Mouse (Mus musculus): ENCODE results near the gene Capn11.
A peak's percentile ranks its signal among the peaks of the same experiment; 100 is the strongest.

Capn11 gene

GRCm38 (mm10) chr17:45598891-45599290, 60.2 kb downstream of the Capn11 start:
- no peak for DNase-seq (ENCODE audit: low read depth)

- DNase-seq (ENCODE audit: low read depth): no peak
Measured at GRCm38 (mm10) chr17:45598376-45598775, 60.7 kb downstream of the Capn11 start.

- DNase-seq (ENCODE audit: low read depth): peak; percentile 76
Measured at GRCm38 (mm10) chr17:45597787-45598186, 61.3 kb downstream of the Capn11 start.

GRCm38 (mm10) chr17:45596631-45597396, 62.3 kb downstream of the Capn11 start:
- peak; percentile 91 for DNase-seq (ENCODE audit: low read depth)

- peak; percentile 27 for DNase-seq (ENCODE audit: low read depth)
Measured at GRCm38 (mm10) chr17:45595736-45596390, 63.3 kb downstream of the Capn11 start.

GRCm38 (mm10) chr17:45594881-45595735, 64.0 kb downstream of the Capn11 start:
- peak; percentile 67 for DNase-seq (ENCODE audit: low read depth)

- DNase-seq (ENCODE audit: low read depth): no peak
Measured at GRCm38 (mm10) chr17:45594195-45594594, 64.9 kb downstream of the Capn11 start.

GRCm38 (mm10) chr17:45593479-45593878, 65.6 kb downstream of the Capn11 start:
- DNase-seq (ENCODE audit: low read depth): no peak

GRCm38 (mm10) chr17:45592606-45593431, 66.3 kb downstream of the Capn11 start:
- DNase-seq (ENCODE audit: low read depth): peak; percentile 38

- DNase-seq (ENCODE audit: low read depth): no peak
Measured at GRCm38 (mm10) chr17:45591701-45592605, 67.2 kb downstream of the Capn11 start.

GRCm38 (mm10) chr17:45590410-45590809, 68.7 kb downstream of the Capn11 start:
- DNase-seq (ENCODE audit: low read depth): no peak

- no peak for DNase-seq (ENCODE audit: low read depth)
Measured at GRCm38 (mm10) chr17:45589844-45590243, 69.3 kb downstream of the Capn11 start.

- DNase-seq (ENCODE audit: low read depth): no peak
Measured at GRCm38 (mm10) chr17:45589236-45589635, 69.9 kb downstream of the Capn11 start.

GRCm38 (mm10) chr17:45588370-45588769, 70.8 kb downstream of the Capn11 start:
- DNase-seq (ENCODE audit: low read depth): no peak

GRCm38 (mm10) chr17:45586449-45586837, 72.7 kb downstream of the Capn11 start:
- peak; percentile 46 for DNase-seq (ENCODE audit: low read depth)

GRCm38 (mm10) chr17:45585725-45586448, 73.2 kb downstream of the Capn11 start:
- DNase-seq (ENCODE audit: low read depth): no peak

GRCm38 (mm10) chr17:45584939-45585678, 74.0 kb downstream of the Capn11 start:
- peak; percentile 87 for DNase-seq (ENCODE audit: low read depth)

- DNase-seq (ENCODE audit: low read depth): peak; percentile 86
Measured at GRCm38 (mm10) chr17:45584096-45584896, 74.8 kb downstream of the Capn11 start.

Measured in NIH3T3 (cell line).